8 mouse cellular contexts compared by ENCODE assay signal in the genomic region with DNA sequence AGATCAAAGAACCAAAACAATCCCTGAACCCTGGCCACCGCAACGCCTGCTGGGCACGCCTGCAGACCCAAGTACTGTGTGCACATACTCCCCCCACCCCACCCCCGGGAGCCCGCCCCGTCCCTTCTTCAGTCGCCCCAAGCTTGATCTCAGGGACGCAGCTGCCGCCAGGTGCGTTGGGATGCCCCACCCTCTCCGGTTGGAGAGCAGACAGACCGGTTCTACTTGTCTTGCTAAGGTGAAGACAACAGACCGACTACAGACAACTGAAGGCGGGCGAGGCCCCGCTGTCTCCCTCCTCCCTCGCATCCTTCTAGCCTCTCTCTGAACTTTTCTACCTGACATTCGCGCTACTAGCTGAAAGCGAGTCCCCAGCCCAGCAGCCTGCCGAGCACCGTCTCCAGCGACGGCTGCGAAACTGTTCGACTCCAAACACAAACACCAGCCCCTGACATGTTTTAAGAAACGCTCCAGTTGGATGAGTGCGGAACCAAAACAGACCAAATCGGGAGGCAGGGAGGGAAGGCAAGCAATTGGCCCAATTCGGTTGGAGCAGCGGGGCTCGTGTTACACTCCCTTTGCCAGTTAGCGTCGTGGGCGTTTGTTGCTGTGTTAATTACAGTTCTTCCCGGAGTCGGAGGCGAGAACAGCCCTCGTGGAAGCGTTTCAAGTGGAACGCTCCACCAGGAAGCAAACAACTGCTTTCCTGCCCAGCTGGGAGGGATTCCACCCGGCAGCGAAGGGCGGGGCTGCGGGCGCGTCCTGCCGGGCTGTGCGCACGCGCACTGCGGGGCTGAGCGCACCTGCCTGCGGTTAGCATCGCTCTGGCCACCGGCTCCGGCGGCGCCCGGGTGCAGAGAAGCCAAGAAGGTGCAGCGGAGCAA. TPM values are rescaled to one million over a fixed set of nuclear protein-coding genes. Genes with fewer than 3 reads are reported as not detected.
DNase-seq lines count a peak whose midpoint lies in the region; ATAC-seq and TF ChIP-seq lines count a peak whose summit lies in the region.

No protein-coding gene starts in this region.

- ATAC-seq in forebrain, postnatal 0 days, result peak; percentile 92
- peak; percentile 95 for ATAC-seq in neural tube, embryonic 15.5 days (ENCODE audit: low FRiP score)

- in situ Hi-C loops in ES-E14 (cut with MboI; ENCODE audit: low sequenced_read_pairs in 2 of 2, unreplicated experiment in 2 of 2), result no loop called here

- DNase-seq in ES-E14 (ENCODE audit: low read depth, low spot score), result no peak
- peak; percentile 83 for DNase-seq in cerebellum, adult 11 months
- peak; percentile 91 for DNase-seq in forebrain, postnatal 0 days
- DNase-seq in heart, postnatal 36 days, result peak; percentile 84 to 86
- peak; percentile 81 to 92 for DNase-seq in layer of hippocampus, adult 2 months (ENCODE audit: low spot score in 2 of 2)
- peak; percentile 84 for DNase-seq in lung, adult 2 months
- peak; percentile 89 for DNase-seq in testis, postnatal 10 days (ENCODE audit: low spot score)

- no peaks in the 10 kb centered on the region for H3K9me3 ChIP-seq in ES-E14 (ENCODE audit: control insufficient read depth, insufficient read depth, low read depth, low read length)
- H3K9me3 ChIP-seq in forebrain, postnatal 0 days (ENCODE audit: low read length), result no peaks in the 10 kb centered on the region
- H3K9me3 ChIP-seq in neural tube, embryonic 15.5 days (replicated peaks), result no peaks in the 10 kb centered on the region

- 1% methylated on average over 61 of the region's 61 CpGs for WGBS in forebrain, postnatal 0 days
- WGBS in lung, adult 2 months, result 1% methylated on average over 61 of the region's 61 CpGs
- under 1% methylated on average over 61 of the region's 61 CpGs for WGBS in neural tube, embryonic 15.5 days

- H3K36me3 ChIP-seq in ES-E14 (ENCODE audit: control insufficient read depth, insufficient read depth, low read length, poor library complexity, severe bottlenecking), result no peaks in the 10 kb centered on the region
- no peaks in the 10 kb centered on the region for H3K36me3 ChIP-seq in forebrain, postnatal 0 days (ENCODE audit: insufficient read depth)
- H3K36me3 ChIP-seq in neural tube, embryonic 15.5 days, result no peaks in the 10 kb centered on the region

- TF ChIP-seq POLR2A in lung, adult 2 months (IDR thresholded peaks at IDR 0.05; ENCODE audit: borderline replicate concordance, extremely low read depth, low read depth, low read length), result peak; percentile 53; the same call in 1 of the 2 replicates

- peak overlapping the region; percentile 76 for H3K9ac ChIP-seq in ES-E14 (ENCODE audit: insufficient read depth, low read depth, low read length, poor library complexity, severe bottlenecking)
- peak overlapping the region; percentile 46 for H3K9ac ChIP-seq in forebrain, postnatal 0 days
- peak overlapping the region; percentile 46 for H3K9ac ChIP-seq in neural tube, embryonic 15.5 days (replicated peaks)

- intact Hi-C loops in heart, postnatal 36 days (cut with DNase I), result loop anchor here (5.0 kb wide), 2 partner anchors 57 to 122 kb away; no protein-coding TSS in a partner anchor

- no peak for TF ChIP-seq CTCF in forebrain, postnatal 0 days (IDR thresholded peaks at IDR 0.05; ENCODE audit: low read depth)
- TF ChIP-seq CTCF in layer of hippocampus, adult 2 months (conservative IDR thresholded peaks at IDR 0.05), result no peak
- TF ChIP-seq CTCF in lung, adult 2 months (IDR thresholded peaks at IDR 0.05; ENCODE audit: insufficient read depth, low read length), result no peak

- H3K4me2 ChIP-seq in forebrain, postnatal 0 days (ENCODE audit: low read depth), result peak overlapping the region; percentile 87
- peak overlapping the region; percentile 97 for H3K4me2 ChIP-seq in neural tube, embryonic 15.5 days

- peaks cover 0 to 2% of the 10 kb centered on the region in 2 experiments; a peak in 1 of 4 replicates for H3K4me1 ChIP-seq in ES-E14 (ENCODE audit: control insufficient read depth in 2 of 2, insufficient read depth in 2 of 2, low read length in 2 of 2, poor library complexity in 1 of 2)
- H3K4me1 ChIP-seq in forebrain, postnatal 0 days (ENCODE audit: insufficient read depth), result no peaks in the 10 kb centered on the region
- H3K4me1 ChIP-seq in lung, adult 2 months (ENCODE audit: control insufficient read depth, insufficient read depth, low read length), result no peaks in the 10 kb centered on the region
- H3K4me1 ChIP-seq in neural tube, embryonic 15.5 days, result peaks cover 14% of the 10 kb centered on the region

- peak overlapping the region; percentile 98 for H3K27ac ChIP-seq in ES-E14 (ENCODE audit: insufficient read depth, low read depth, low read length, poor library complexity, severe bottlenecking)
- peak overlapping the region; percentile 41; the same call in 1 of the 2 replicates for H3K27ac ChIP-seq in forebrain, postnatal 0 days (ENCODE audit: low read depth, low read length)
- peak overlapping the region; percentile 19; the same call in 1 of the 2 replicates for H3K27ac ChIP-seq in layer of hippocampus, adult 2 months
- H3K27ac ChIP-seq in neural tube, embryonic 15.5 days (replicated peaks), result 0 out of 2 replicates have a peak overlapping the region, but pooled peaks have one; percentile 9

- H3K4me3 ChIP-seq in ES-E14 (ENCODE audit: insufficient read depth in 1 of 2, low read depth in 1 of 2, low read length in 2 of 2, poor library complexity in 1 of 2, severe bottlenecking in 1 of 2), result peak overlapping the region; percentile 66 to 87
- H3K4me3 ChIP-seq in forebrain, postnatal 0 days (ENCODE audit: low read depth, low read length), result peak overlapping the region; percentile 56
- peak overlapping the region; percentile 55 for H3K4me3 ChIP-seq in layer of hippocampus, adult 2 months
- peak overlapping the region; percentile 81 for H3K4me3 ChIP-seq in lung, adult 2 months (replicated peaks; ENCODE audit: extremely low read depth, low read depth, low read length)
- H3K4me3 ChIP-seq in neural tube, embryonic 15.5 days (replicated peaks), result peak overlapping the region; percentile 74

- peaks cover 4% of the 10 kb centered on the region; the same call in 1 of the 2 replicates for H3K27me3 ChIP-seq in forebrain, postnatal 0 days (ENCODE audit: insufficient read depth, low read length)
- H3K27me3 ChIP-seq in neural tube, embryonic 15.5 days (replicated peaks), result peaks cover 16% of the 10 kb centered on the region; the same call in 1 of the 2 replicates

TF ChIP-seq in ES-E14, 5 proteins besides CTCF, POLR2A, EP300 and RAD21:
- TF ChIP-seq ZC3H11A (IDR thresholded peaks at IDR 0.05; ENCODE audit: borderline replicate concordance, low read depth, low read length) (0 out of 2 replicates have a peak, but pooled peaks have one; percentile 2), HCFC1 (IDR thresholded peaks at IDR 0.05; ENCODE audit: borderline replicate concordance, insufficient read depth, low read length) (0 out of 2 replicates have a peak, but pooled peaks have one; percentile 42), CHD2 (IDR thresholded peaks at IDR 0.05; ENCODE audit: low read depth, low read length) (no peak), MAFK (IDR thresholded peaks at IDR 0.05; ENCODE audit: insufficient read depth, low read depth, low read length) (no peak), ZNF384 (IDR thresholded peaks at IDR 0.05; ENCODE audit: low read depth, low read length) (no peak)
TF ChIP-seq in ES-E14: peak in this region for 2.

RNA-seq across cellular contexts. Expression of a gene that starts 49.1 kb away (rescaled TPM):
- not detected in 2 replicates for total RNA-seq in ES-E14 (2012; rRNA removed)
- not detected in 2 replicates for total RNA-seq in forebrain, postnatal 0 days (2014; rRNA removed)
- not detected in 2 replicates for polyA plus RNA-seq in forebrain, postnatal 0 days (2015; fragmentation: Nextera tagmentation; extraction: Ambion mirVana)
- total RNA-seq in heart, postnatal 36 days (2021), result not detected
- total RNA-seq in layer of hippocampus, adult 2 months (2021), result not detected
- not detected in 2 replicates for polyA plus RNA-seq in lung, adult 2 months (2012; rRNA removed)
- not detected in 2 replicates for polyA plus RNA-seq in neural tube, embryonic 15.5 days (2015; fragmentation: Nextera tagmentation; extraction: Ambion mirVana)

Comparison
In these comparisons a context has a peak if more than half of its experiments do, and no peak if none do; other contexts are left out.
1. H3K27ac ChIP-seq: peak in every context shown above with its lines; median percentile 98 in ES-E14; 41 in forebrain, postnatal 0 days; 19 in layer of hippocampus, adult 2 months; 9 in neural tube, embryonic 15.5 days.